15 mouse cellular contexts compared by ENCODE assay signal in genomic region chr5:90832145-90832767, GRCm38 (mm10). TPM values are rescaled to one million over a fixed set of nuclear protein-coding genes. Genes with fewer than 3 reads are reported as not detected.
A peak's percentile ranks its signal among the peaks of the same experiment; 100 is the strongest.
DNase-seq lines count a peak whose midpoint lies in the region; ATAC-seq and TF ChIP-seq lines count a peak whose summit lies in the region.
"Had no signal": no experiment of that assay in that cellular context is flagged by ENCODE, and none has a peak within 500 bp of the region (broad histone marks: within the 10 kb centered on the region; RNA-seq: fewer than 3 reads in every experiment).

No protein-coding gene starts in this region.

- no peak overlapping the region for H3K4me3 ChIP-seq in embryonic facial prominence, embryonic 12.5 days
- no peak overlapping the region for H3K4me3 ChIP-seq in embryonic facial prominence, embryonic 10.5 days
- H3K4me3 ChIP-seq in C2C12 (ENCODE audit: insufficient read depth, poor library complexity, severe bottlenecking), result no peak overlapping the region
- H3K4me3 ChIP-seq in heart, postnatal 0 days (ENCODE audit: low read depth, low read length), result no peak overlapping the region
- no peak overlapping the region for H3K4me3 ChIP-seq in midbrain, postnatal 0 days (ENCODE audit: low read depth, low read length)
- H3K4me3 ChIP-seq: forebrain, embryonic 13.5 days; hindbrain, embryonic 13.5 days; midbrain, embryonic 10.5 days had no signal

- no peak overlapping the region for H3K4me2 ChIP-seq in embryonic facial prominence, embryonic 12.5 days (replicated peaks)
- peak overlapping the region; percentile 34; the same call in 1 of the 2 replicates for H3K4me2 ChIP-seq in heart, postnatal 0 days (ENCODE audit: low read depth, low read length)
- H3K4me2 ChIP-seq in midbrain, postnatal 0 days (ENCODE audit: low read depth, low read length, poor library complexity, severe bottlenecking), result no peak overlapping the region
- H3K4me2 ChIP-seq: forebrain, embryonic 13.5 days; hindbrain, embryonic 13.5 days had no signal

- no peaks in the 10 kb centered on the region for H3K9me3 ChIP-seq in embryonic facial prominence, embryonic 12.5 days
- no peaks in the 10 kb centered on the region for H3K9me3 ChIP-seq in embryonic facial prominence, embryonic 10.5 days
- no peaks in the 10 kb centered on the region for H3K9me3 ChIP-seq in heart, postnatal 0 days (replicated peaks; ENCODE audit: control insufficient read depth, low read length)
- H3K9me3 ChIP-seq in midbrain, postnatal 0 days (ENCODE audit: low read length), result no peaks in the 10 kb centered on the region
- H3K9me3 ChIP-seq: forebrain, embryonic 13.5 days; hindbrain, embryonic 13.5 days; midbrain, embryonic 10.5 days had no signal

- TF ChIP-seq EP300 in heart, postnatal 0 days (IDR thresholded peaks at IDR 0.05; ENCODE audit: low read depth), result no peak

- no peaks in the 10 kb centered on the region for H3K79me3 ChIP-seq in C2C12 (ENCODE audit: low read depth)

- H3K27me3 ChIP-seq in embryonic facial prominence, embryonic 12.5 days, result no peaks in the 10 kb centered on the region
- H3K27me3 ChIP-seq in embryonic facial prominence, embryonic 10.5 days (replicated peaks; ENCODE audit: low read depth, poor library complexity, severe bottlenecking), result no peaks in the 10 kb centered on the region
- H3K27me3 ChIP-seq in C2C12 (ENCODE audit: control insufficient read depth, insufficient read depth, insufficient read length), result no peaks in the 10 kb centered on the region
- H3K27me3 ChIP-seq in heart, postnatal 0 days (ENCODE audit: control insufficient read depth, insufficient read depth, low read length), result no peaks in the 10 kb centered on the region
- no peaks in the 10 kb centered on the region for H3K27me3 ChIP-seq in midbrain, postnatal 0 days (ENCODE audit: insufficient read depth, low read length)
- H3K27me3 ChIP-seq: forebrain, embryonic 13.5 days; hindbrain, embryonic 13.5 days had no signal

- peaks cover 13% of the 10 kb centered on the region for H3K4me1 ChIP-seq in embryonic facial prominence, embryonic 12.5 days
- 0 out of 2 replicates have a peak, but pooled peaks cover 5% of the 10 kb centered on the region for H3K4me1 ChIP-seq in embryonic facial prominence, embryonic 10.5 days
- peaks cover 5% of the 10 kb centered on the region; the same call in 1 of the 2 replicates for H3K4me1 ChIP-seq in heart, postnatal 0 days (ENCODE audit: control insufficient read depth, insufficient read depth)
- H3K4me1 ChIP-seq in midbrain, postnatal 0 days (ENCODE audit: insufficient read depth, low read length), result no peaks in the 10 kb centered on the region
- H3K4me1 ChIP-seq: forebrain, embryonic 13.5 days; hindbrain, embryonic 13.5 days; midbrain, embryonic 10.5 days had no signal

- H3K27ac ChIP-seq in embryonic facial prominence, embryonic 12.5 days, result peak overlapping the region; percentile 63; the same call in 1 of the 2 replicates
- no peak overlapping the region for H3K27ac ChIP-seq in embryonic facial prominence, embryonic 10.5 days (replicated peaks)
- 0 out of 2 replicates have a peak overlapping the region, but pooled peaks have one; percentile 19 for H3K27ac ChIP-seq in heart, postnatal 0 days (ENCODE audit: low read depth)
- no peak overlapping the region for H3K27ac ChIP-seq in midbrain, postnatal 0 days (ENCODE audit: low read depth, low read length)
- H3K27ac ChIP-seq: forebrain, embryonic 13.5 days; hindbrain, embryonic 13.5 days; midbrain, embryonic 10.5 days had no signal

- no peak for TF ChIP-seq CTCF in C2C12 (IDR thresholded peaks at IDR 0.05; ENCODE audit: control insufficient read depth, insufficient read depth, insufficient read length)
- TF ChIP-seq CTCF in heart, postnatal 0 days (IDR thresholded peaks at IDR 0.05; ENCODE audit: low read depth), result no peak
- no peak for TF ChIP-seq CTCF in midbrain, postnatal 0 days (IDR thresholded peaks at IDR 0.05)

- H3K79me2 ChIP-seq in C2C12 (ENCODE audit: control insufficient read depth, insufficient read depth), result no peaks in the 10 kb centered on the region

- ATAC-seq in embryonic facial prominence, embryonic 12.5 days (ENCODE audit: insufficient number of reproducible peaks, insufficient read depth, low FRiP score, low TSS enrichment), result peak; percentile 64; the same call in 1 of the 2 replicates
- peak; percentile 24; the same call in 1 of the 2 replicates for ATAC-seq in heart, postnatal 0 days (ENCODE audit: insufficient read depth, low read depth)
- no peak for ATAC-seq in midbrain, postnatal 0 days (ENCODE audit: low FRiP score)
- ATAC-seq: forebrain, embryonic 13.5 days had no signal

- DNase-seq in embryonic facial prominence, embryonic 10.5 days (ENCODE audit: low spot score), result no peak
- peak; percentile 13 for DNase-seq in heart, postnatal 0 days (ENCODE audit: low spot score)
- peak; percentile 51 for DNase-seq in lung, postnatal 10 days
- DNase-seq in adrenal gland, postnatal 14 days, result no peak
- DNase-seq in left cerebral cortex, adult 9 months (ENCODE audit: low spot score in 2 of 2), result no peak
- no peak for DNase-seq in midbrain, postnatal 0 days (ENCODE audit: low spot score)
- DNase-seq: cerebellum, postnatal 10 days; spleen, adult 18-20 months had no signal

- peak overlapping the region; percentile 57 for H3ac ChIP-seq in C2C12 (ENCODE audit: control insufficient read depth, insufficient read length, low read depth)

- no peak overlapping the region for H3K9ac ChIP-seq in embryonic facial prominence, embryonic 12.5 days
- H3K9ac ChIP-seq in heart, postnatal 0 days (replicated peaks; ENCODE audit: low read depth, low read length), result no peak overlapping the region
- no peak overlapping the region for H3K9ac ChIP-seq in midbrain, postnatal 0 days (replicated peaks; ENCODE audit: low read length, poor library complexity, severe bottlenecking)
- H3K9ac ChIP-seq: forebrain, embryonic 13.5 days; hindbrain, embryonic 13.5 days had no signal

- no peaks in the 10 kb centered on the region for H3K36me3 ChIP-seq in embryonic facial prominence, embryonic 12.5 days
- H3K36me3 ChIP-seq in embryonic facial prominence, embryonic 10.5 days (replicated peaks), result no peaks in the 10 kb centered on the region
- no peaks in the 10 kb centered on the region for H3K36me3 ChIP-seq in C2C12 (ENCODE audit: control insufficient read depth, insufficient read depth)
- H3K36me3 ChIP-seq in heart, postnatal 0 days (replicated peaks; ENCODE audit: control insufficient read depth, insufficient read depth, low read length), result no peaks in the 10 kb centered on the region
- no peaks in the 10 kb centered on the region for H3K36me3 ChIP-seq in midbrain, postnatal 0 days (ENCODE audit: insufficient read depth, low read length)
- H3K36me3 ChIP-seq: hindbrain, embryonic 13.5 days; midbrain, embryonic 10.5 days had no signal

- WGBS in embryonic facial prominence, embryonic 12.5 days, result 55% methylated on average over 11 of the region's 11 CpGs
- WGBS in embryonic facial prominence, embryonic 10.5 days, result 80% methylated on average over 11 of the region's 11 CpGs
- WGBS in heart, postnatal 0 days, result 45% methylated on average over 11 of the region's 11 CpGs
- 84% methylated on average over 11 of the region's 11 CpGs for WGBS in midbrain, postnatal 0 days

TF ChIP-seq in C2C12, 6 proteins besides CTCF, POLR2A, EP300 and RAD21:
- no peak for TF ChIP-seq MAX (IDR thresholded peaks at IDR 0.05)
- no peak for TF ChIP-seq FOSL1 (IDR thresholded peaks at IDR 0.05; ENCODE audit: insufficient read depth, low read length, poor library complexity, severe bottlenecking)
- peak; percentile 37 for TF ChIP-seq CEBPB (IDR thresholded peaks at IDR 0.05; ENCODE audit: low read depth)

RNA-seq across cellular contexts. Expression of gene Cxcl15, which starts 37.9 kb away (rescaled TPM):
- polyA plus RNA-seq in embryonic facial prominence, embryonic 12.5 days (2016; fragmentation: Nextera tagmentation; extraction: Ambion mirVana), result 0.24 TPM in 1 of 2 replicates, not detected in the other
- not detected in 2 replicates for polyA plus RNA-seq in embryonic facial prominence, embryonic 10.5 days (2016; fragmentation: Nextera tagmentation; extraction: Ambion mirVana)
- polyA plus RNA-seq in C2C12 (2012; fragmentation: generic; extraction: Trizol), result not detected
- 0.19 TPM in 1 of 2 replicates, not detected in the other for total RNA-seq in heart, postnatal 0 days (2014; rRNA removed; ENCODE audit: low replicate concordance)
- polyA plus RNA-seq in heart, postnatal 0 days (2015; fragmentation: Nextera tagmentation; extraction: Ambion mirVana), result 0.08 TPM in 1 of 2 replicates, not detected in the other
- total RNA-seq in adrenal gland, postnatal 14 days (2021), result not detected in 2 replicates
- not detected in 2 replicates for total RNA-seq in midbrain, postnatal 0 days (2014; rRNA removed)
- polyA plus RNA-seq in midbrain, postnatal 0 days (2015; fragmentation: Nextera tagmentation; extraction: Ambion mirVana), result not detected in 2 replicates
- total RNA-seq: left cerebral cortex, adult 18-20 months; neutrophil, adult 5-6 weeks had no signal
- polyA plus RNA-seq: forebrain, embryonic 13.5 days; hindbrain, embryonic 13.5 days; midbrain, embryonic 10.5 days had no signal

RNA-seq across cellular contexts. Expression of gene Cxcl3, which starts 46.4 kb away (rescaled TPM):
- polyA plus RNA-seq in embryonic facial prominence, embryonic 12.5 days (2016; fragmentation: Nextera tagmentation; extraction: Ambion mirVana), result 0.31 and 0.59 TPM in 2 replicates
- 0.15 TPM in 1 of 2 replicates, not detected in the other for polyA plus RNA-seq in embryonic facial prominence, embryonic 10.5 days (2016; fragmentation: Nextera tagmentation; extraction: Ambion mirVana)
- polyA plus RNA-seq in C2C12 (2012; fragmentation: generic; extraction: Trizol), result not detected
- total RNA-seq in heart, postnatal 0 days (2014; rRNA removed; ENCODE audit: low replicate concordance), result not detected in 2 replicates
- not detected in 2 replicates for polyA plus RNA-seq in heart, postnatal 0 days (2015; fragmentation: Nextera tagmentation; extraction: Ambion mirVana)
- not detected in 2 replicates for total RNA-seq in adrenal gland, postnatal 14 days (2021)
- not detected in 2 replicates for total RNA-seq in midbrain, postnatal 0 days (2014; rRNA removed)
- 0.20 and 0.39 TPM in 2 replicates for polyA plus RNA-seq in midbrain, postnatal 0 days (2015; fragmentation: Nextera tagmentation; extraction: Ambion mirVana)
- total RNA-seq: left cerebral cortex, adult 18-20 months had no signal
- polyA plus RNA-seq: forebrain, embryonic 13.5 days; hindbrain, embryonic 13.5 days; midbrain, embryonic 10.5 days had no signal

RNA-seq across cellular contexts. Expression of gene Cxcl1, which starts 58.8 kb away (rescaled TPM):
- polyA plus RNA-seq in embryonic facial prominence, embryonic 12.5 days (2016; fragmentation: Nextera tagmentation; extraction: Ambion mirVana), result 0.41 and 0.50 TPM in 2 replicates
- 0.10 TPM in 1 of 2 replicates, not detected in the other for polyA plus RNA-seq in embryonic facial prominence, embryonic 10.5 days (2016; fragmentation: Nextera tagmentation; extraction: Ambion mirVana)
- polyA plus RNA-seq in C2C12 (2012; fragmentation: generic; extraction: Trizol), result 0.66 TPM
- total RNA-seq in heart, postnatal 0 days (2014; rRNA removed; ENCODE audit: low replicate concordance), result 0.27 and 0.31 TPM in 2 replicates
- 1.4 and 1.5 TPM in 2 replicates for polyA plus RNA-seq in heart, postnatal 0 days (2015; fragmentation: Nextera tagmentation; extraction: Ambion mirVana)
- total RNA-seq in adrenal gland, postnatal 14 days (2021), result 0.86 and 1.3 TPM in 2 replicates
- total RNA-seq in midbrain, postnatal 0 days (2014; rRNA removed), result not detected in 2 replicates
- polyA plus RNA-seq in midbrain, postnatal 0 days (2015; fragmentation: Nextera tagmentation; extraction: Ambion mirVana), result 0.56 and 0.78 TPM in 2 replicates
- total RNA-seq: left cerebral cortex, adult 18-20 months; neutrophil, adult 5-6 weeks had no signal
- polyA plus RNA-seq: forebrain, embryonic 13.5 days; hindbrain, embryonic 13.5 days; midbrain, embryonic 10.5 days had no signal

Comparison
In these comparisons a context has a peak if more than half of its experiments do, and no peak if none do; other contexts are left out.
1. H3K27ac ChIP-seq: peak in embryonic facial prominence, embryonic 12.5 days (single experiment) and heart, postnatal 0 days (single experiment); none in embryonic facial prominence, embryonic 10.5 days (single experiment) and midbrain, postnatal 0 days (single experiment).
2. DNase-seq: peak in heart, postnatal 0 days (single experiment) and lung, postnatal 10 days (single experiment); none in embryonic facial prominence, embryonic 10.5 days (single experiment), adrenal gland, postnatal 14 days (single experiment), left cerebral cortex, adult 9 months (0 of 2) and midbrain, postnatal 0 days (single experiment).